Mouse (Mus musculus): ENCODE data around the gene Abt1.

GRCm38 (mm10) chr13:23453926-23454325, 30.3 kb upstream of the Abt1 start:
- TF ChIP-seq EP300 (optimal IDR thresholded peaks at IDR 0.05) = no peak
- TF ChIP-seq CTCF (IDR thresholded peaks at IDR 0.05; ENCODE audit: low read depth) = no peak
